Mouse (Mus musculus): ENCODE data around the gene Il2rb. TPM values are rescaled to one million over a fixed set of nuclear protein-coding genes. Genes with fewer than 3 reads are reported as not detected.

Gene Il2rb
- polyA plus RNA-seq, 1 experiment from 2014 or later: 1.1 TPM

- Histone ChIP-seq H3K36me3 (ENCODE audit: control insufficient read depth, insufficient read depth) (no peaks in the 10 kb centered on the region), H3K4me2 (ENCODE audit: low read depth, low read length) (no peak overlapping the region), H3K4me1 (ENCODE audit: control insufficient read depth, low read depth, low read length) (peaks cover 5% of the 10 kb centered on the region), H3K4me3 (ENCODE audit: low read depth, low read length) (no peak overlapping the region), H3K27ac (ENCODE audit: low read length) (no peak overlapping the region), H3K27me3 (ENCODE audit: control insufficient read depth, insufficient read depth, low read depth, low read length) (no peaks in the 10 kb centered on the region), H3K9me3 (replicated peaks; ENCODE audit: control insufficient read depth, low read length) (no peaks in the 10 kb centered on the region), H3K9ac (ENCODE audit: low read depth, low read length) (no peak overlapping the region)
- 57% methylated on average over 7 of the region's 7 CpGs for WGBS (ENCODE audit: insufficient replicate concordance)
- ATAC-seq (ENCODE audit: low read depth): no peak
These were observed 32.9 kb upstream of the Il2rb start for GRCm38 (mm10) chr15:78527973-78528372.

- ATAC-seq (ENCODE audit: low read depth): no peak
- Histone ChIP-seq H3K4me1 (ENCODE audit: control insufficient read depth, low read depth, low read length) (no peaks in the 10 kb centered on the region; the same call in 1 of the 2 replicates), H3K4me2 (ENCODE audit: low read depth, low read length) (no peak overlapping the region), H3K4me3 (ENCODE audit: low read depth, low read length) (no peak overlapping the region), H3K9ac (ENCODE audit: low read depth, low read length) (no peak overlapping the region), H3K36me3 (ENCODE audit: control insufficient read depth, insufficient read depth) (no peaks in the 10 kb centered on the region), H3K27me3 (ENCODE audit: control insufficient read depth, insufficient read depth, low read depth, low read length) (no peaks in the 10 kb centered on the region), H3K27ac (ENCODE audit: low read length) (no peak overlapping the region), H3K9me3 (replicated peaks; ENCODE audit: control insufficient read depth, low read length) (no peaks in the 10 kb centered on the region)
- 70% methylated on average over 5 of the region's 5 CpGs for WGBS (ENCODE audit: insufficient replicate concordance)
These were observed 29.1 kb upstream of the Il2rb start for GRCm38 (mm10) chr15:78524163-78524562.

GRCm38 (mm10) chr15:78521892-78522291 lies 26.8 kb upstream of the Il2rb start:
- Histone ChIP-seq H3K36me3 (ENCODE audit: control insufficient read depth, insufficient read depth) (no peaks in the 10 kb centered on the region), H3K4me2 (ENCODE audit: low read depth, low read length) (no peak overlapping the region), H3K4me3 (ENCODE audit: low read depth, low read length) (no peak overlapping the region), H3K9ac (ENCODE audit: low read depth, low read length) (no peak overlapping the region), H3K9me3 (replicated peaks; ENCODE audit: control insufficient read depth, low read length) (no peaks in the 10 kb centered on the region), H3K4me1 (ENCODE audit: control insufficient read depth, low read depth, low read length) (no peaks in the 10 kb centered on the region), H3K27me3 (ENCODE audit: control insufficient read depth, insufficient read depth, low read depth, low read length) (no peaks in the 10 kb centered on the region), H3K27ac (ENCODE audit: low read length) (no peak overlapping the region)
- no peak for ATAC-seq (ENCODE audit: low read depth)
- 44% methylated on average over 6 of the region's 6 CpGs for WGBS (ENCODE audit: insufficient replicate concordance)

GRCm38 (mm10) chr15:78521331-78521730 lies 26.3 kb upstream of the Il2rb start:
- H3K9me3 ChIP-seq (replicated peaks; ENCODE audit: control insufficient read depth, low read length): no peaks in the 10 kb centered on the region
- H3K36me3 ChIP-seq (ENCODE audit: control insufficient read depth, insufficient read depth): no peaks in the 10 kb centered on the region
- ATAC-seq (ENCODE audit: low read depth): no peak
- no peak overlapping the region for H3K9ac ChIP-seq (ENCODE audit: low read depth, low read length)
- no peaks in the 10 kb centered on the region for H3K4me1 ChIP-seq (ENCODE audit: control insufficient read depth, low read depth, low read length)
- H3K27ac ChIP-seq (ENCODE audit: low read length): no peak overlapping the region
- no peak overlapping the region for H3K4me2 ChIP-seq (ENCODE audit: low read depth, low read length)
- WGBS (ENCODE audit: insufficient replicate concordance): 56% methylated on average over 8 of the region's 8 CpGs
- no peaks in the 10 kb centered on the region for H3K27me3 ChIP-seq (ENCODE audit: control insufficient read depth, insufficient read depth, low read depth, low read length)
- no peak overlapping the region for H3K4me3 ChIP-seq (ENCODE audit: low read depth, low read length)

GRCm38 (mm10) chr15:78520112-78520715 lies 25.1 kb upstream of the Il2rb start:
- no peak overlapping the region for H3K4me3 ChIP-seq (ENCODE audit: low read depth, low read length)
- no peak overlapping the region for H3K9ac ChIP-seq (ENCODE audit: low read depth, low read length)
- ATAC-seq (ENCODE audit: low read depth): peak; percentile 48
- H3K9me3 ChIP-seq (replicated peaks; ENCODE audit: control insufficient read depth, low read length): no peaks in the 10 kb centered on the region
- no peaks in the 10 kb centered on the region for H3K27me3 ChIP-seq (ENCODE audit: control insufficient read depth, insufficient read depth, low read depth, low read length)
- no peak overlapping the region for H3K4me2 ChIP-seq (ENCODE audit: low read depth, low read length)
- WGBS (ENCODE audit: insufficient replicate concordance): 32% methylated on average over 13 of the region's 13 CpGs
- H3K27ac ChIP-seq (ENCODE audit: low read length): no peak overlapping the region
- H3K4me1 ChIP-seq (ENCODE audit: control insufficient read depth, low read depth, low read length): no peaks in the 10 kb centered on the region
- no peaks in the 10 kb centered on the region for H3K36me3 ChIP-seq (ENCODE audit: control insufficient read depth, insufficient read depth)

GRCm38 (mm10) chr15:78518221-78518620 lies 23.1 kb upstream of the Il2rb start:
- no peak for ATAC-seq (ENCODE audit: low read depth)
- H3K27me3 ChIP-seq (ENCODE audit: control insufficient read depth, insufficient read depth, low read depth, low read length): no peaks in the 10 kb centered on the region
- H3K4me3 ChIP-seq (ENCODE audit: low read depth, low read length): no peak overlapping the region
- H3K4me2 ChIP-seq (ENCODE audit: low read depth, low read length): no peak overlapping the region
- 45% methylated on average over 7 of the region's 7 CpGs for WGBS (ENCODE audit: insufficient replicate concordance)
- H3K9me3 ChIP-seq (replicated peaks; ENCODE audit: control insufficient read depth, low read length): no peaks in the 10 kb centered on the region
- H3K36me3 ChIP-seq (ENCODE audit: control insufficient read depth, insufficient read depth): no peaks in the 10 kb centered on the region
- H3K27ac ChIP-seq (ENCODE audit: low read length): no peak overlapping the region
- H3K4me1 ChIP-seq (ENCODE audit: control insufficient read depth, low read depth, low read length): no peaks in the 10 kb centered on the region; the same call in 1 of the 2 replicates
- H3K9ac ChIP-seq (ENCODE audit: low read depth, low read length): no peak overlapping the region

- Histone ChIP-seq H3K36me3 (ENCODE audit: control insufficient read depth, insufficient read depth) (no peaks in the 10 kb centered on the region), H3K27me3 (ENCODE audit: control insufficient read depth, insufficient read depth, low read depth, low read length) (no peaks in the 10 kb centered on the region), H3K4me3 (ENCODE audit: low read depth, low read length) (no peak overlapping the region), H3K4me1 (ENCODE audit: control insufficient read depth, low read depth, low read length) (no peaks in the 10 kb centered on the region; the same call in 1 of the 2 replicates), H3K9me3 (replicated peaks; ENCODE audit: control insufficient read depth, low read length) (no peaks in the 10 kb centered on the region), H3K27ac (ENCODE audit: low read length) (no peak overlapping the region), H3K9ac (ENCODE audit: low read depth, low read length) (no peak overlapping the region), H3K4me2 (ENCODE audit: low read depth, low read length) (no peak overlapping the region)
- 37% methylated on average over 6 of the region's 6 CpGs for WGBS (ENCODE audit: insufficient replicate concordance)
- no peak for ATAC-seq (ENCODE audit: low read depth)
These were observed 20.7 kb upstream of the Il2rb start for GRCm38 (mm10) chr15:78515759-78516158.

- H3K9ac ChIP-seq (ENCODE audit: low read depth, low read length): no peak overlapping the region
- ATAC-seq (ENCODE audit: low read depth): no peak
- H3K27me3 ChIP-seq (ENCODE audit: control insufficient read depth, insufficient read depth, low read depth, low read length): no peaks in the 10 kb centered on the region
- no peaks in the 10 kb centered on the region for H3K36me3 ChIP-seq (ENCODE audit: control insufficient read depth, insufficient read depth)
- no peak overlapping the region for H3K4me3 ChIP-seq (ENCODE audit: low read depth, low read length)
- H3K27ac ChIP-seq (ENCODE audit: low read length): no peak overlapping the region
- no peaks in the 10 kb centered on the region; the same call in 1 of the 2 replicates for H3K4me1 ChIP-seq (ENCODE audit: control insufficient read depth, low read depth, low read length)
- H3K9me3 ChIP-seq (replicated peaks; ENCODE audit: control insufficient read depth, low read length): no peaks in the 10 kb centered on the region
- H3K4me2 ChIP-seq (ENCODE audit: low read depth, low read length): no peak overlapping the region
- 24% methylated on average over 7 of the region's 7 CpGs for WGBS (ENCODE audit: insufficient replicate concordance)
These were observed 19.5 kb upstream of the Il2rb start for GRCm38 (mm10) chr15:78514393-78515146.

GRCm38 (mm10) chr15:78513019-78513418 lies 17.9 kb upstream of the Il2rb start:
- H3K27ac ChIP-seq (ENCODE audit: low read length): peak overlapping the region; percentile 61
- no peak overlapping the region for H3K9ac ChIP-seq (ENCODE audit: low read depth, low read length)
- H3K4me1 ChIP-seq (ENCODE audit: control insufficient read depth, low read depth, low read length): no peaks in the 10 kb centered on the region; the same call in 1 of the 2 replicates
- ATAC-seq (ENCODE audit: low read depth): peak; percentile 44
- no peaks in the 10 kb centered on the region for H3K36me3 ChIP-seq (ENCODE audit: control insufficient read depth, insufficient read depth)
- no peak overlapping the region for H3K4me2 ChIP-seq (ENCODE audit: low read depth, low read length)
- 63% methylated on average over 14 of the region's 14 CpGs for WGBS (ENCODE audit: insufficient replicate concordance)
- no peaks in the 10 kb centered on the region for H3K27me3 ChIP-seq (ENCODE audit: control insufficient read depth, insufficient read depth, low read depth, low read length)
- no peaks in the 10 kb centered on the region for H3K9me3 ChIP-seq (replicated peaks; ENCODE audit: control insufficient read depth, low read length)
- no peak overlapping the region for H3K4me3 ChIP-seq (ENCODE audit: low read depth, low read length)

All from liver, embryonic 16.5 days (tissue).